Mouse (Mus musculus) CH12.LX (cell line): ENCODE data around the gene Thumpd2.

ENCODE experiments used
- CTCF ChIP-seq, 2 experiments: IDR thresholded peaks in 1 of 2; conservative IDR thresholded peaks in 1 of 2; 2 replicates each; pipeline ENCODE4 v1.5.1; 2011 to 2012; ENCODE audit warnings: low read depth in 2 of 2, low read length in 2 of 2, improper control_type of control experiment in 1 of 2, inconsistent platforms in 1 of 2, mild to moderate bottlenecking in 1 of 2, moderate library complexity in 1 of 2
- ELF1 ChIP-seq: IDR thresholded peaks from 2 replicates; pipeline ENCODE4 v1.6.1; 2014; ENCODE audit warnings: low read depth, mild to moderate bottlenecking, inconsistent platforms, low read length, improper control_type of control experiment
- HCFC1 ChIP-seq: IDR thresholded peaks from 2 replicates; pipeline ENCODE4 v1.6.1; 2012; ENCODE audit warnings: low read depth, mild to moderate bottlenecking, inconsistent platforms, low read length, improper control_type of control experiment
- NRF1 ChIP-seq: IDR thresholded peaks from 2 replicates; pipeline ENCODE4 v1.6.1; 2014; ENCODE audit warnings: low read depth, mild to moderate bottlenecking, inconsistent platforms, low read length, improper control_type of control experiment, moderate library complexity
- SIN3A ChIP-seq: IDR thresholded peaks from 2 replicates; pipeline ENCODE4 v1.6.1; 2012; ENCODE audit warnings: low read length, improper control_type of control experiment, inconsistent platforms

- TF ChIP-seq HCFC1 (no peak), NRF1 (no peak), CTCF (conservative IDR thresholded peaks at IDR 0.05 in 1 of 2, IDR thresholded peaks at IDR 0.05 in 1 of 2; ENCODE audit: low read depth in 2 of 2, low read length in 2 of 2) (no peak), SIN3A (no peak), ELF1 (no peak)
Measured at GRCm38 (mm10) chr17:81063346-81063745, 1.5 kb downstream of the Thumpd2 start.
